Mouse (Mus musculus) hindbrain, postnatal 0 days (tissue): ENCODE measurements around the gene Cyp4x1. TPM values are rescaled to one million over a fixed set of nuclear protein-coding genes. Genes with fewer than 3 reads are reported as not detected.
A peak's percentile ranks its signal among the peaks of the same experiment; 100 is the strongest.

Experiments used
- ATAC-seq: fragments of 200-750 bp; cut with Nextera tagmentation; 2 replicates; pipeline ENCODE4 v1.8.0; 2017; ENCODE audit warnings: mild to moderate bottlenecking, moderate TSS enrichment, moderate library complexity
- DNase-seq: peaks from one replicate; pipeline ENCODE4 v3.0.0-alpha.2; 2015; ENCODE audit warnings: low spot score
- H3K27ac ChIP-seq: fragments of 300-500 bp; sonication (generic); 2 replicates; pipeline ENCODE4 v1.5.1; 2014; ENCODE audit warnings: mild to moderate bottlenecking
- H3K27me3 ChIP-seq: fragments of 300-500 bp; sonication (generic); 2 replicates; pipeline ENCODE4 v1.6.1; 2014; ENCODE audit warnings: low read length, mixed read lengths; ENCODE audit not compliant: insufficient read depth
- H3K36me3 ChIP-seq: fragments of 300-500 bp; sonication (generic); 2 replicates; pipeline ENCODE4 v1.6.1; 2014; ENCODE audit warnings: low read length, mixed read lengths; ENCODE audit not compliant: insufficient read depth
- H3K4me1 ChIP-seq: fragments of 300-500 bp; sonication (generic); 2 replicates; pipeline ENCODE4 v1.6.1; 2014; ENCODE audit warnings: antibody characterized with exemption, low read length, mixed read lengths; ENCODE audit not compliant: insufficient read depth
- H3K4me2 ChIP-seq: fragments of 300-500 bp; sonication (generic); 2 replicates; pipeline ENCODE4 v1.6.1; 2014; ENCODE audit warnings: low read depth, mild to moderate bottlenecking, low read length, moderate library complexity, mixed read lengths
- H3K4me3 ChIP-seq: fragments of 300-500 bp; sonication (generic); 2 replicates; pipeline ENCODE4 v1.5.1; 2014; ENCODE audit warnings: low read length
- H3K9ac ChIP-seq: fragments of 300-500 bp; sonication (generic); replicated peaks from 2 replicates; pipeline ENCODE4 v1.6.1; 2014; ENCODE audit warnings: mild to moderate bottlenecking, low read length, moderate library complexity, mixed read lengths
- H3K9me3 ChIP-seq: fragments of 300-500 bp; sonication (generic); 2 replicates; pipeline ENCODE4 v1.6.1; 2016; ENCODE audit warnings: low read length, mixed read lengths
- CTCF ChIP-seq: IDR thresholded peaks from 2 replicates; pipeline ENCODE4 v1.5.1; 2016; ENCODE audit warnings: antibody characterized with exemption, control low read depth, low read depth
- whole genome bisulfite sequencing: fragments of 180-500 bp; shearing (Covaris S2); extraction: QIAGEN DNeasy Blood & Tissue Kit; methylation state at CpG from one replicate; pipeline ENCODE4 v1.1.7; 2014; 5-methylcytosine and 5-hydroxymethylcytosine counted together
- polyA plus RNA-seq: library from polyadenylated mRNA; unstranded; fragments of >200 nt; fragmentation: Nextera tagmentation; extraction: Ambion mirVana; gene quantifications from 2 replicates; pipeline ENCODE4 v1.2.1, GENCODE M21; 2015
- total RNA-seq: library from RNA; depleted of rRNA; stranded (reverse); fragments of >200 nt; gene quantifications from 2 replicates; pipeline ENCODE4 v1.2.3, GENCODE M21; 2014

Gene Cyp4x1
- total and polyA plus RNA-seq, 2 experiments from 2014 or later, result 9.4 to 20.7 TPM

GRCm38 (mm10) chr4:115103510-115103909 is 30.6 kb downstream of the Cyp4x1 start:
- 68% methylated on average over 4 of the region's 4 CpGs for WGBS
- no peaks in the 10 kb centered on the region for H3K9me3 ChIP-seq
- H3K4me2 ChIP-seq, result no peak overlapping the region
- H3K4me3 ChIP-seq, result no peak overlapping the region
- no peaks in the 10 kb centered on the region for H3K27me3 ChIP-seq
- DNase-seq, result no peak
- no peak overlapping the region for H3K27ac ChIP-seq
- no peak for TF ChIP-seq CTCF
- no peak for ATAC-seq
- no peaks in the 10 kb centered on the region for H3K36me3 ChIP-seq
- H3K4me1 ChIP-seq, result no peaks in the 10 kb centered on the region
- H3K9ac ChIP-seq, result no peak overlapping the region

- Histone ChIP-seq H3K4me3 (no peak overlapping the region), H3K4me2 (no peak overlapping the region), H3K9ac (no peak overlapping the region), H3K36me3 (no peaks in the 10 kb centered on the region), H3K4me1 (no peaks in the 10 kb centered on the region), H3K27me3 (peaks cover 4% of the 10 kb centered on the region; the same call in 1 of the 2 replicates), H3K9me3 (no peaks in the 10 kb centered on the region), H3K27ac (no peak overlapping the region)
- peak; percentile 98 for TF ChIP-seq CTCF
- WGBS, result 34% methylated on average over 6 of the region's 6 CpGs
- peak; percentile 89 for DNase-seq
- ATAC-seq, result peak; percentile 78
These were observed 32.4 kb downstream of the Cyp4x1 start for GRCm38 (mm10) chr4:115101682-115102081.

GRCm38 (mm10) chr4:115097146-115097496 is 37.0 kb downstream of the Cyp4x1 start:
- H3K4me2 ChIP-seq, result peak overlapping the region; percentile 93
- no peak overlapping the region for H3K27ac ChIP-seq
- peaks cover 4% of the 10 kb centered on the region; the same call in 1 of the 2 replicates for H3K4me1 ChIP-seq
- peaks cover 13% of the 10 kb centered on the region; the same call in 1 of the 2 replicates for H3K27me3 ChIP-seq
- ATAC-seq, result peak; percentile 25; the same call in 1 of the 2 replicates
- H3K9ac ChIP-seq, result no peak overlapping the region
- TF ChIP-seq CTCF, result peak; percentile 74
- peak; percentile 70 for DNase-seq
- no peaks in the 10 kb centered on the region for H3K9me3 ChIP-seq
- H3K4me3 ChIP-seq, result peak overlapping the region; percentile 23
- WGBS, result under 1% methylated on average over 6 of the region's 6 CpGs
- H3K36me3 ChIP-seq, result no peaks in the 10 kb centered on the region

GRCm38 (mm10) chr4:115096435-115097145 is 37.5 kb downstream of the Cyp4x1 start:
- no peaks in the 10 kb centered on the region for H3K36me3 ChIP-seq

GRCm38 (mm10) chr4:115095671-115096434 is 38.2 kb downstream of the Cyp4x1 start:
- peak; percentile 67 for ATAC-seq
- DNase-seq, result peak; percentile 9
- H3K4me2 ChIP-seq, result peak overlapping the region; percentile 93
- peak overlapping the region; percentile 42 for H3K4me3 ChIP-seq
- H3K9me3 ChIP-seq, result no peaks in the 10 kb centered on the region
- H3K27ac ChIP-seq, result no peak overlapping the region
- peaks cover 4% of the 10 kb centered on the region; the same call in 1 of the 2 replicates for H3K4me1 ChIP-seq
- H3K9ac ChIP-seq, result peak overlapping the region; percentile 58
- TF ChIP-seq CTCF, result no peak
- no peaks in the 10 kb centered on the region for H3K36me3 ChIP-seq
- H3K27me3 ChIP-seq, result peaks cover 13% of the 10 kb centered on the region; the same call in 1 of the 2 replicates
- WGBS, result under 1% methylated on average over 24 of the region's 31 CpGs

More at GRCm38 (mm10) chr4:115096435-115097145, 37.5 kb downstream of the Cyp4x1 start:
- Histone ChIP-seq H3K27ac (no peak overlapping the region), H3K9me3 (no peaks in the 10 kb centered on the region), H3K4me2 (peak overlapping the region; percentile 93), H3K9ac (0 out of 2 replicates have a peak overlapping the region, but pooled peaks have one; percentile 58), H3K4me1 (peaks cover 4% of the 10 kb centered on the region; the same call in 1 of the 2 replicates), H3K4me3 (peak overlapping the region; percentile 23), H3K27me3 (peaks cover 13% of the 10 kb centered on the region; the same call in 1 of the 2 replicates)
- 22% methylated on average over 11 of the region's 11 CpGs for WGBS
- no peak for DNase-seq
- TF ChIP-seq CTCF, result no peak
- peak; percentile 31; the same call in 1 of the 2 replicates for ATAC-seq

GRCm38 (mm10) chr4:115094056-115094455 is 40.0 kb downstream of the Cyp4x1 start:
- no peak for TF ChIP-seq CTCF
- peaks cover 4% of the 10 kb centered on the region; the same call in 1 of the 2 replicates for H3K4me1 ChIP-seq
- ATAC-seq (no peak), DNase-seq (no peak)
- no peaks in the 10 kb centered on the region for H3K36me3 ChIP-seq
- 75% methylated on average over 2 of the region's 2 CpGs for WGBS
- no peak overlapping the region for H3K4me2 ChIP-seq
- H3K9ac ChIP-seq, result no peak overlapping the region
- no peak overlapping the region for H3K4me3 ChIP-seq
- H3K27ac ChIP-seq, result no peak overlapping the region
- no peaks in the 10 kb centered on the region for H3K9me3 ChIP-seq
- peaks cover 13% of the 10 kb centered on the region for H3K27me3 ChIP-seq
